Mouse (Mus musculus): ENCODE results near the gene Zfp385b.

Zfp385b gene

DNA sequence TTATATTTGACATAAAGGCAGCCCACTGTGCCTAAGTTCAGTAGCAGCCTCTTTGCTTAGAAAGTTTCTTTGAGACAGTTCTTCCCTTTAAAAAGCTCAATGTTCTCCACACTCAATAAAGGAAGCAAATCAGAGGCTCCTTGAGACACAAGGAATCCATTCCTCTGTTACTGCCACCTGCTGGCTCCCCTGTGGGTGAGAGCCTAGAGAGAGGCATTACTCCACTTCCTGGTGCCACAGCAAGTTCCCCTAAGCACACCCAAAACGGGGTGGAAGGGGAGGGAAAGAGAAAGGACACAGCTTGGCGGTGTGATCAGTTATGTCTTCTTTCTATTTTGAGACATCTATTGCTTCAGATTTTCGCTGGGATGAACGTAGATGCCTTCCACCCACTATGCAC is 450.3 kb downstream of the Zfp385b start:
- DNase-seq: no peak
